Mouse (Mus musculus) forebrain, embryonic 12.5 days (tissue): Measurements from ENCODE around the gene Ms4a13. TPM values are rescaled to one million over a fixed set of nuclear protein-coding genes. Genes with fewer than 3 reads are reported as not detected.
A peak's percentile ranks its signal among the peaks of the same experiment; 100 is the strongest.
"Not testable (repeated sequence)": the region's sequence is repeated elsewhere in the genome, so short reads cannot be mapped to it uniquely, and the experiment has no call there.

Experiments used
- ATAC-seq: fragments of 200-750 bp; cut with Nextera tagmentation; 2 replicates; pipeline ENCODE4 v1.8.0; 2017; ENCODE audit warnings: moderate TSS enrichment; ENCODE audit not compliant: low FRiP score
- H3K27ac ChIP-seq: fragments of 300-500 bp; sonication (generic); 2 replicates; pipeline ENCODE4 v1.5.1; 2016; ENCODE audit warnings: mild to moderate bottlenecking
- H3K27me3 ChIP-seq: fragments of 300-500 bp; sonication (generic); 2 replicates; pipeline ENCODE4 v1.6.1; 2016; ENCODE audit warnings: mild to moderate bottlenecking
- H3K36me3 ChIP-seq: fragments of 300-500 bp; sonication (generic); replicated peaks from 2 replicates; pipeline ENCODE4 v1.6.1; 2016; ENCODE audit warnings: mild to moderate bottlenecking
- H3K4me1 ChIP-seq: fragments of 300-500 bp; sonication (generic); 2 replicates; pipeline ENCODE4 v1.6.1; 2016
- H3K4me2 ChIP-seq: fragments of 300-500 bp; sonication (generic); 2 replicates; pipeline ENCODE4 v1.6.1; 2016; ENCODE audit warnings: mild to moderate bottlenecking, moderate library complexity
- H3K4me3 ChIP-seq: fragments of 300-500 bp; sonication (generic); replicated peaks from 2 replicates; pipeline ENCODE4 v1.5.1; 2016; ENCODE audit warnings: mild to moderate bottlenecking
- H3K9ac ChIP-seq: fragments of 300-500 bp; sonication (generic); 2 replicates; pipeline ENCODE4 v1.6.1; 2016; ENCODE audit warnings: mild to moderate bottlenecking
- H3K9me3 ChIP-seq: fragments of 300-500 bp; sonication (generic); 2 replicates; pipeline ENCODE4 v1.6.1; 2016
- WGBS: fragments of 180-500 bp; shearing (Covaris S2); methylation state at CpG from one replicate; pipeline ENCODE4 v1.1.7; 2016; 5-methylcytosine and 5-hydroxymethylcytosine counted together
- polyA plus RNA-seq: library from polyadenylated mRNA; unstranded; fragments of >200 nt; fragmentation: Nextera tagmentation; extraction: Ambion mirVana; gene quantifications from 2 replicates; pipeline ENCODE4 v1.2.1, GENCODE M21; 2016

Gene Ms4a13
- polyA plus RNA-seq, 1 experiment from 2014 or later: not detected

DNA sequence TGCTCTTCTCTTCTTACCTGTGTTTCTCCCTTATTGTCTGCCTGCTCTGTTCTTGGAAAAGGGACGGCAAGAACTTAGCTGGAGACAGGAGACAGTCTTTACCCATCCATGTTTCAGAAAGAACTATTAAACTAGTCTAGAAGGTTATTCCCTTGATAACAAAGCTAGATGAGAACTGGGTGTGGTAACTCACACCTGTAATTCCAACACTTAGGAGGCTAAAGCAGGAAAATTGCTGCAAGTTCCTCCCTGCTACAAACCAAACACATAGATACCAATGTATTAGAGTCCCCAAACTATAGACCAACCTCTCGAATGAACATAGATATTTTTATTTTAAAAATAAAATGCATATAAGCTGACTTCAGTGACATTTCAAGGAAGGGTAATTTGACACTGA is 61.7 kb downstream of the Ms4a13 start:
- Histone ChIP-seq H3K27ac (no peak overlapping the region), H3K9me3 (no peaks in the 10 kb centered on the region), H3K27me3 (no peaks in the 10 kb centered on the region), H3K4me2 (no peak overlapping the region), H3K4me3 (no peak overlapping the region), H3K36me3 (no peaks in the 10 kb centered on the region), H3K4me1 (no peaks in the 10 kb centered on the region), H3K9ac (no peak overlapping the region)
- no peak for ATAC-seq
- 90% methylated on average over 2 of the region's 2 CpGs for WGBS

DNA sequence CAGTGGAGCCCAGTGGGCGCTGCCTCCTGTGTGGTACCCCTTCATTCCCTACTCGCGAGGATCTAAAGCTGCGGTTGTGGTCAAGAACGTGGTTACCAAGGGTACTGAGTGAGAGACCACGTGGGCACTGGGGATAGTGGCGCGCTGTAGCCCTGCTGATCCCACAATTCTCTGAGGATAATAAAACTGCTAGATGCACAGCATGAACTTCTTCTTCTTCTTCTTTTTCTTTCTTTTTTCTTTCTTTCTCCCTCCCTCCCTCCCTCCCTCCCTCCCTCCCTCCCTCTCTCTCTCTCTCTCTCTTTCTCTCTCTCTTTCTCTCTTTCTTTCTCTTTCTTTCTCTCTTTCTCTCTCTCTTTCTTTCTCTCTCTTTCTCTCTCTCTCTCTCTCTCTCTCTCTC is 65.8 kb downstream of the Ms4a13 start, which contains the start of gene 1700017D01Rik:
Gene 1700017D01Rik (minus strand): TSS at position 101 of the 400 bp plus-strand sequence.
- H3K4me3 ChIP-seq, H3K9me3 ChIP-seq, H3K9ac ChIP-seq, H3K27ac ChIP-seq, H3K36me3 ChIP-seq, ATAC-seq, H3K4me1 ChIP-seq, H3K27me3 ChIP-seq, H3K4me2 ChIP-seq: not testable (repeated sequence)
- WGBS: 75% methylated on average over 8 of the region's 8 CpGs

DNA sequence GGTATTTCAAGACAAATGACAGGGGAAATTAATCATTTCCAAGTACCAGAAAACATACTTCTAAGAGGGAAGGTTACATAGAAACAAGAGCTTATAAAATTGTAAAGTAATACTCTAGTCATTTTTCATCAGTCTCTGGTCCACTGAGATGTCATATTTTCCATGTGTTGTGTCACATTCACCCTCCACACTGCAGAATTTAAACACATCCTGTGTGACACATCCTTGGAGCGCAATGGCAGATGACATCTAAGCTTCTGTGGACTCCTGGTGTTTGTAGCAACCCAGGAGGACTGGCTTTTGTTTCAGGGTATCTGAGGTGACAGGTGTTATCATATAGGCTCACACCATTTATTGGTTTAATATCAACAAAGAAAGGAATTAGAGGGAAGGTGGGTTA is 66.8 kb downstream of the Ms4a13 start:
- Histone ChIP-seq H3K36me3 (no peaks in the 10 kb centered on the region), H3K9me3 (peaks cover 2% of the 10 kb centered on the region; the same call in 1 of the 2 replicates), H3K27me3 (no peaks in the 10 kb centered on the region), H3K4me1 (no peaks in the 10 kb centered on the region), H3K4me2 (no peak overlapping the region), H3K27ac (no peak overlapping the region), H3K4me3 (no peak overlapping the region), H3K9ac (no peak overlapping the region)
- no peak for ATAC-seq
- 88% methylated on average over 1 of the region's 1 CpGs for WGBS

DNA sequence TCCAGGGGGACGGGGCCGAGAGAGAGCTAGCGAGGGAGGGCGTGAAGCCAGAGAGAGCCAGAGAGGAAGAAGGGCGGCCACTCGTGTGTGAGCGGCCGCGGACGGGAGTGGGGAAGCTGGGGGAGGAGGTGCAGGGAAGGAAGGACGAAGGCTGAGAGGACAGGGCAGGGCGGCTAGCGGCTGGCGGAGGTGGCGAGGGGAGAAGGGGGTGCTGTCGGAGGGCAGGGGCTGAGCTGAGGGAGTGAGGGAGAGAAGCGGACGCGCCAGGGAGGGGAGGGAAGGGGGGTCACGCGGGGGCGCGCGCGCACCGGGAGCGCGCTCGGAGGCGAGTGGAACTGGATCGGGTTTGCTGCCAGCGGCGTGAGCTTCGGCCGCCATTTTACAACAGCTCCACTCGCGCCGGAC is 75.5 kb downstream of the Ms4a13 start:
- WGBS: 3% methylated on average over 15 of the region's 38 CpGs
- H3K4me1 ChIP-seq, H3K27me3 ChIP-seq, H3K36me3 ChIP-seq, H3K27ac ChIP-seq, H3K9me3 ChIP-seq: not testable (repeated sequence)
- Histone ChIP-seq H3K4me2 (peak overlapping the region; percentile 46), H3K9ac (0 out of 2 replicates have a peak overlapping the region, but pooled peaks have one; percentile 38), H3K4me3 (peak overlapping the region; percentile 39)
- ATAC-seq: peak; percentile 99

Other genes with a start within 250 kb of the Ms4a13 start
- 26.2 and 27.0 TPM in 2 replicates for gene Ccdc86, start 247.5 kb downstream of the Ms4a13 start, polyA plus RNA-seq
- not detected in 2 replicates for gene Ms4a10, start 222.1 kb downstream of the Ms4a13 start, polyA plus RNA-seq
- gene Ms4a15, start 203.5 kb downstream of the Ms4a13 start, polyA plus RNA-seq: not detected in 2 replicates
- not detected in 2 replicates for gene Ms4a18, start 178.7 kb downstream of the Ms4a13 start, polyA plus RNA-seq
- gene Ms4a8a, start 115.6 kb downstream of the Ms4a13 start, polyA plus RNA-seq: not detected in 2 replicates
- gene 1700017D01Rik, start 65.9 kb downstream of the Ms4a13 start, polyA plus RNA-seq: not detected in 2 replicates
- gene 1700025F22Rik, start 31.4 kb downstream of the Ms4a13 start, polyA plus RNA-seq: not detected in 2 replicates
- gene Ms4a12, start 35.7 kb upstream of the Ms4a13 start, polyA plus RNA-seq: not detected in 2 replicates
- gene Ms4a1, start 69.5 kb upstream of the Ms4a13 start, polyA plus RNA-seq: not detected in 2 replicates
- not detected in 2 replicates for gene Ms4a5, start 87.1 kb upstream of the Ms4a13 start, polyA plus RNA-seq
- not detected in 2 replicates for gene Ms4a14, start 117.7 kb upstream of the Ms4a13 start, polyA plus RNA-seq
- gene Ms4a7, start 139.4 kb upstream of the Ms4a13 start, polyA plus RNA-seq: 1.5 and 1.9 TPM in 2 replicates
- gene Ms4a4a, start 178.8 kb upstream of the Ms4a13 start, polyA plus RNA-seq: 1.4 and 2.4 TPM in 2 replicates
- gene Ms4a4c, start 208.0 kb upstream of the Ms4a13 start, polyA plus RNA-seq: not detected in 2 replicates
- not detected in 2 replicates for gene Ms4a4b, start 246.8 kb upstream of the Ms4a13 start, polyA plus RNA-seq